Mouse (Mus musculus) spleen, postnatal 4 days (tissue): ENCODE data around the gene Rnf114.

ENCODE experiments used
- DNase-seq, 2 experiments: peaks; one replicate each; pipeline ENCODE4 v3.0.0; 2022; ENCODE audit warnings: low spot score in 2 of 2

The Rnf114 gene

GRCm38 (mm10) chr2:167539536-167540476 lies 47.4 kb downstream of the Rnf114 start:
- peak in 1 of 2 experiments; percentile 61 for DNase-seq

- no peak for DNase-seq
These were observed 48.1 kb downstream of the Rnf114 start for GRCm38 (mm10) chr2:167540477-167541110.

- DNase-seq, result no peak
These were observed 48.9 kb downstream of the Rnf114 start for GRCm38 (mm10) chr2:167541324-167541723.

- no peak for DNase-seq
These were observed 49.3 kb downstream of the Rnf114 start for GRCm38 (mm10) chr2:167541761-167542160.

GRCm38 (mm10) chr2:167542361-167542760 lies 49.9 kb downstream of the Rnf114 start:
- DNase-seq, result no peak

GRCm38 (mm10) chr2:167543121-167544003 lies 50.9 kb downstream of the Rnf114 start:
- DNase-seq, result no peak

GRCm38 (mm10) chr2:167544004-167544356 lies 51.5 kb downstream of the Rnf114 start:
- no peak for DNase-seq

- DNase-seq, result no peak
These were observed 52.0 kb downstream of the Rnf114 start for GRCm38 (mm10) chr2:167544456-167544855.

- no peak for DNase-seq
These were observed 54.2 kb downstream of the Rnf114 start for GRCm38 (mm10) chr2:167546447-167547195.

- DNase-seq, result no peak
These were observed 55.0 kb downstream of the Rnf114 start for GRCm38 (mm10) chr2:167547444-167547843.

- no peak for DNase-seq
These were observed 56.5 kb downstream of the Rnf114 start for GRCm38 (mm10) chr2:167548961-167549360.

GRCm38 (mm10) chr2:167550341-167550854 lies 58.0 kb downstream of the Rnf114 start:
- DNase-seq, result no peak

GRCm38 (mm10) chr2:167551342-167551920 lies 59.0 kb downstream of the Rnf114 start:
- no peak for DNase-seq

GRCm38 (mm10) chr2:167552292-167552691 lies 59.8 kb downstream of the Rnf114 start:
- DNase-seq, result no peak

GRCm38 (mm10) chr2:167552927-167553402 lies 60.5 kb downstream of the Rnf114 start:
- DNase-seq, result no peak

GRCm38 (mm10) chr2:167555766-167556165 lies 63.3 kb downstream of the Rnf114 start:
- peak in 1 of 2 experiments; percentile 58 for DNase-seq

GRCm38 (mm10) chr2:167559413-167559812 lies 67.0 kb downstream of the Rnf114 start:
- DNase-seq, result no peak

- DNase-seq, result no peak
These were observed 69.7 kb downstream of the Rnf114 start for GRCm38 (mm10) chr2:167562101-167562500.

GRCm38 (mm10) chr2:167563035-167563434 lies 70.6 kb downstream of the Rnf114 start:
- no peak for DNase-seq

GRCm38 (mm10) chr2:167563703-167564102 lies 71.3 kb downstream of the Rnf114 start:
- no peak for DNase-seq
